Mouse (Mus musculus) CH12.LX (cell line): ENCODE data around the gene Fnbp1.

Experiments used
- CHD1 ChIP-seq: IDR thresholded peaks from 2 replicates; pipeline ENCODE4 v1.6.1; 2012; ENCODE audit warnings: low read depth, low read length, improper control_type of control experiment, inconsistent platforms
- CTCF ChIP-seq, 2 experiments: IDR thresholded peaks in 1 of 2; conservative IDR thresholded peaks in 1 of 2; 2 replicates each; pipeline ENCODE4 v1.5.1; 2011 to 2012; ENCODE audit warnings: low read depth in 2 of 2, low read length in 2 of 2, improper control_type of control experiment in 1 of 2, inconsistent platforms in 1 of 2, mild to moderate bottlenecking in 1 of 2, moderate library complexity in 1 of 2
- ELF1 ChIP-seq: IDR thresholded peaks from 2 replicates; pipeline ENCODE4 v1.6.1; 2014; ENCODE audit warnings: low read depth, mild to moderate bottlenecking, inconsistent platforms, low read length, improper control_type of control experiment
- EP300 ChIP-seq: IDR thresholded peaks from 2 replicates; pipeline ENCODE4 v1.6.1; 2011; ENCODE audit warnings: low read length, improper control_type of control experiment
- HCFC1 ChIP-seq: IDR thresholded peaks from 2 replicates; pipeline ENCODE4 v1.6.1; 2012; ENCODE audit warnings: low read depth, mild to moderate bottlenecking, inconsistent platforms, low read length, improper control_type of control experiment
- KAT2A ChIP-seq: IDR thresholded peaks from 2 replicates; pipeline ENCODE4 v1.6.1; 2012; ENCODE audit warnings: low read length, improper control_type of control experiment, inconsistent platforms; ENCODE audit not compliant: insufficient replicate concordance
- MAFK ChIP-seq: IDR thresholded peaks from 2 replicates; pipeline ENCODE4 v1.6.1; 2011; ENCODE audit warnings: low read length, improper control_type of control experiment; ENCODE audit not compliant: insufficient replicate concordance
- MXI1 ChIP-seq: IDR thresholded peaks from 2 replicates; pipeline ENCODE4 v1.6.1; 2011; ENCODE audit warnings: mild to moderate bottlenecking, low read depth, low read length, improper control_type of control experiment
- POLR2A ChIP-seq: IDR thresholded peaks from 2 replicates; pipeline ENCODE4 v1.6.1; 2011; ENCODE audit warnings: low read depth, mild to moderate bottlenecking, improper control_type of control experiment, low read length
- SIN3A ChIP-seq: IDR thresholded peaks from 2 replicates; pipeline ENCODE4 v1.6.1; 2012; ENCODE audit warnings: low read length, improper control_type of control experiment, inconsistent platforms
- SMC3 ChIP-seq: IDR thresholded peaks from 2 replicates; pipeline ENCODE4 v1.6.1; 2011; ENCODE audit warnings: low read depth, low read length, improper control_type of control experiment

DNA sequence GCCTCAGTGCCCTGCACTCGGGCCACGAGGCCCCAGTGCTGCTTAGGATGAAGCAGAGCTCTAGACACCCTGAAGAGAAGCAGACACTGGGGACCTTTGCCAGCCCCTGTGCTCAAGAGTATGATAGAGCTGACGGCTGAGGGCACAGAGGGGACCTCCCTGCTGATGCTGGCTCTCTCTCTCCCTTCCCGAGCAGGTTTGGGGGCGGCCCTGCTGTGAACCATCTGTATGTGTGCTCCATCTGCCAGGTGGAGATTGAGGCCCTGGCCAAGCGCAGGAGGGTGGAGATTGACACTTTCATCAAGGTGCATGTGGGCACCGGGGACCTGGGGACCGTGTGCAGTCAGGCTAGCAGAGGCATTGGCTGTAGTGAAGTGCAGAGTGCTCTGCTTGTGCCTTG is 123.3 kb downstream of the Fnbp1 start:
- TF ChIP-seq MAFK = no peak
- TF ChIP-seq MXI1 = no peak
- TF ChIP-seq POLR2A = no peak
- TF ChIP-seq HCFC1 = no peak
- TF ChIP-seq SIN3A = no peak
- TF ChIP-seq CHD1 = no peak
- no peak for TF ChIP-seq KAT2A
- TF ChIP-seq CTCF (conservative IDR thresholded peaks at IDR 0.05 in 1 of 2, IDR thresholded peaks at IDR 0.05 in 1 of 2; ENCODE audit: low read depth in 2 of 2, low read length in 2 of 2) = no peak
- TF ChIP-seq SMC3 = no peak
- no peak for TF ChIP-seq EP300
- TF ChIP-seq ELF1 = no peak
